Mouse (Mus musculus) neutrophil, adult 5-6 weeks (primary cell): ENCODE measurements around the gene Rsrc1. TPM values are rescaled to one million over a fixed set of nuclear protein-coding genes. Genes with fewer than 3 reads are reported as not detected.
"Not testable (repeated sequence)": the region's sequence is repeated elsewhere in the genome, so short reads cannot be mapped to it uniquely, and the experiment has no call there.

Source experiments
- ATAC-seq: fragments of 151-379, 151-347 bp; 2 replicates; pipeline ENCODE4 v1.8.0; 2017; ENCODE audit warnings: mild to moderate bottlenecking, moderate TSS enrichment; ENCODE audit not compliant: insufficient number of reproducible peaks, poor library complexity, low FRiP score, severe bottlenecking; ENCODE audit errors: extremely low read depth
- total RNA-seq: library from RNA; stranded (forward); fragments of 200-1000 nt; gene quantifications from 2 replicates; pipeline ENCODE4 v1.2.3, GENCODE M21; 2017

Gene Rsrc1
- total RNA-seq, 1 experiment from 2014 or later, result 24.2 TPM

DNA sequence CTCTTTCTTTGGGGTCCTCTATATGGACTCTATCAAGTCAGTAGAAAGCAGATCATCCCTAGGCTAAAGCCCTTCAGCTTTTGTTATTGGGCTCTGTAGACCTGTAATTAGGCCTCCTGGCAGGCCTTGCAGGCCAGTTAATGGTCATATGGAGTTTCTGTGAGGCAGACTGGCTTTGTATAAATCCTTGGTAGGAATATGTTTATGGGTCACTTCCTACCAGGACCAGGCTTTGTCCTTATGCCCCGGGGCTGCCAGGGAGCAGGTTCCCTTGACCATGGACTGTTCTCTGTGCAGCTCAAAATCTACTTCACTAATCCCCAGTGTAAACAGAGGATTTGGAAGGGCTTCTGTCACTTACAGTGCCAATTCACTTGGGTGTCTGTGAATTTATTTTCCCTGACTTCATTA is 231.9 kb downstream of the Rsrc1 start:
- no peak for ATAC-seq

DNA sequence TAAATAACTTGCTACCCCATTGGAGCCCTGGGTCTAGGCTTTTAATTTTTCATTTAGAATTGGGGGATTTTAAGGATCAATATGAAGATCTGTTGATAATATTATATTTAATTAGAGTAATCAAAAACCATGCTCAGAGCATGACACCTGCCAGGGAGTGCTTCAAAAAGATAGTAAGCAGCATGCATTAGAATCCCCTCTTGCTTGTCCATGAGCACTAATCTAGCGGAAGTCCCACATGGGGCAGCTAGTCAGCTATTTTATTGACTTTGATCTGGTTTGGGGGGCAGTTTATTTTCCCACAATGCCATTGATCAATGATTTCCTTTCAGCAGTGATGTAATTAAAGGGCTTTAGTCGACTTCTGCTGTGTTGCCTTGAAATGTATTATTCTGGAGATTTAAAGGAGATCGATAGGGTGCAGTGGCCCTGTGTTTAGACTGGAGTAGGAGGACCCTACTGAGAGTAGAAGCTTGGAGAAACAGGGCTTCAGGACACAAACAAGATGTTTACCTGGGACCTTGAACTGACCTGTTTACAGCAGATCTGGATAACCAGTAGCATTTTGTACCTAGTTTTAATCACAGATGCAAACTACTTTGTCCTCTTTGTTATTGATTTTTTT is 251.5 kb downstream of the Rsrc1 start:
- ATAC-seq, result no peak

DNA sequence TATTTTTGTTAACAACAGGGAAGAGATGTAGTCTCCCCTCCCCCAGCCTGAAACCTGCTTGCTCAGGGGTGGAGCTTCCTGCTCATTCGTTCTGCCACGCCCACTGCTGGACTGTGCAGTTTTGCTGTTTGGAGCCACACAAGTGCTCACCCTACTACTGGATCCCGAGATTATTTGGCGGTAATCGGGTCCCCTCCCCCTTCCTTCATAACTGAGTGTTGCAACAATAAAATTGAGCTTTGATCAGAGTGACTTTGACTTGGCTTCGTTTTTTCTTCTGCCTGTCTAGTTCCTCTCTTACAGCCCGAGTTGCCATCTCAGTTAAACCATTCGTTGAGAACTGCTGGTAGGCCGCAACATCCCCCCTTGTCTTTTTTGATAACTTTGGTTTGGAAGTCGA is 261.3 kb downstream of the Rsrc1 start:
- not testable (repeated sequence) for ATAC-seq

DNA sequence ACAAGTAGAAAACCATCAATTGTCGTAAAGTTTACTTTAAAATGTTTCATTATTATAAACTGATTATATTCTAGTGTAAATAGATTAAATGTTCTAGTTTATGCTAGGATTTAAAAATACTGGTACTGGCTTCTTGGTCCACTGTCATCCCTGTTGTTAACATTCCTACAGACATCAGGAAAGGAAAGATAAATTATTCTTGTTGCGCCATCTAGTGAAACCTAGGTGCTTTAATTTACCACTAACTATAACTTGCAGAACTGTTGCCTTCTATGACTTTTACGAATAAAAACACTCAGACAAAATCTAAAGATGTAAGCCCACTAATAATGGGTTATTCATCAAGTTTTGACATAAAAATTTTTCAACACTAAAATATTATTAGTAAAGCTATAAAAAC is 286.3 kb downstream of the Rsrc1 start:
- ATAC-seq, result no peak

DNA sequence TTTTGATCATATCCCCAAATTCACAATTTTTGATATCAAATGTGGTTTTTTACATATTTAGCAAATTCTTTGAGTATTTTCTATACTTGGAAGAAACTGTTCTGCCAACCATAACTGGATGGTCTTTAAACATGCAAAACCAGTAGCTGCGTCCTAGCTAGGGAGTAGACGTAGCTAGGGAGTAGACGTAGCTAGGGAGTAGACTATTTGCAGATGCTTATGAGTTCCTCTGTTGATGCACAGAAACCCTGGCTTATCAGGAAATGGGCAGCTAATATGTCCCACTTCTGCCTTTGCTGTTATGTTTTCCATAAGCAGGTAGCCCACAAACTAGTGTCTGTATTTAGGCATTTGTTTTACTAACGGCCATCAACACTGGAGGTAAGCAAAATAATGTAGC is 298.6 kb downstream of the Rsrc1 start:
- ATAC-seq, result no peak

DNA sequence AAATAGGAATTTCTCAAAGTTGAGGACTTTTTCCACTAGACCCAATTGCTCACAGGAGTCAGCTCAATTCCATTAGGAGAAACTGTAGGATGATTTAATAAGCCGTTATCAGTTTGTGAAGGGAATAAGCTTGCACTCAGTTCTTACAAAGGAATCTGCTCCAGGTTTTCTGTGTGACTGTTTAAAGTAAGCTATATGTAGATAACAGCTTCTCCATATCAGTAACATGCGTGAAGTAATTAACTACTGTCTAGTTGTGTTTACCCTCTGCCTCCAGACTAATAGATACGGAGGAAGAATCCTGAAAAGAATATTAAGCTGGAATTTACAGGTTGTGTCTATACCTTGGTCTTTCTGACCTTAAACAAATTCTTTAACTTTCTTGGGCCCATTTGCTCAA is 299.1 kb downstream of the Rsrc1 start:
- no peak for ATAC-seq

DNA sequence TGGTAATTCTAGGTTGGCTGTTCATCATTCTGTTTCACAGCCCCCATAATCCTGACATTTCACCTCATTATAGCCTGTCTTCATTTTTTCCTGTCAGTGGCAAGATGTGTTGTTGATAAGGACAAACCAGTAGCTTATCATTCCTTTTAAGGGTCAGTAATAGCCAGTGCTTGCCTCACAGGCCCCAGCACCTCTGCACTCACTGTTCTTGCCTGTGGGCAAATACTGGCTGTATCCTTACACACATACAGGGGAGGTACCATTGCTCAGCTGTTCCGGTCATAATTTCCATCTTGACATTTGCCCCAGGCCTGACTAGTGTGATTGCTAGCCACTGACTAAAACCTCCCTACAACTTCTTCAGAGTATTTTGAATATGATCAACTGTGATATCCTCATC is 302.8 kb downstream of the Rsrc1 start:
- ATAC-seq, result no peak

DNA sequence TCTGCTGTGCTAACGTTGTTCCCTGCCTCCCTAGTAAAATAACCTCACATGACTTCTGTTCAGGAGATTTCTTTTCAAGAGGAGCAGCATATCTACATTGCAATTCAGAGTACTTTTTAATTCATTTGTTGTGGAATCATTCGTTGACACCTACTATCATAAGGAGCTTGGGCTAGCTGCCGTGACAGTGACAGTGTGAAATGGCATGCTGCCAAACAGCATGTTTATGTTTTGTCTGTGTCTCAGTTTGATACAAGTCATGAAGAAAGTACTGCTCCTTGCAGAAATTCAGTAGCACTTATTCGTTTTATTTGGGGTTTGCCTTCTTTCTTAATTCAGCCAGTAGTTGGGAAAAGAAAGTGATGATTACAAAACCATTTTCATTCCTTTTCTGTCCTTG is 303.7 kb downstream of the Rsrc1 start:
- ATAC-seq, result no peak

DNA sequence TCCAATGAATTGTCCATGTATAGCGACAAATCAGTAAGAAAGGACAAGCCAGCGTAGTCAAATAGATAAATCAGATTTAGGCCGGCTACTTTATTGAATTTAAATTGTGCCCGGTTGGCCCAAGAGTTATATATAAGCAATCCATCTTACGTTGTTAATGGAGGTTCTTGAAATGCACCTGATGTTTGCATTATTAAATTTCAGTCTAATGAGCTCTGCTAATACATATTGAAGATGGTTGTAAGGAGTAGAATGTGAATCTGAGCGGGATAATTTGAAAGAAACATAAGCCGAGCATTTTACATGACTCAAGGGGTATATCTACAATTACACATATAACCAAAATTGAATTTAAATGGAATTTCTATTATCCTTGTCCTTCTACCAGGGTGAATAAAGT is 307.5 kb downstream of the Rsrc1 start:
- no peak for ATAC-seq

DNA sequence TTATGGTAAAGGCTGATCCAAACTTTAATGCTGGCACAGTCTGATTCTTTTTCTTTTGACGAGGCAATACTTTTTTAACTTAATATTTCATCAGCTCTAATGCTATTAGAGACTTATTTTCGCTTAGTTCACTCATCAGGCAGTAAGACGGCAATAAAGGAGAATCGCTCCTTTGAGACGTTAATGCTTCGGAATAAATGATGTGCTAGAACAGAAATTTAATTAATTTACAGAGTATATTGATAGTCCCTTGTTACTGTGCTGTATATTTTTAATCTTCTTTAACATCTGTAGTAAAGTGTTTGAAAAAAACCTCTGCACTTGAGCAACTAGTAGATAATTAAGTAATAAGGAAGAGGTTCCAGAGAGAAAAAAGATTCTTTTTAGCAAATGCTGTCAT is 308.3 kb downstream of the Rsrc1 start:
- ATAC-seq, result no peak

DNA sequence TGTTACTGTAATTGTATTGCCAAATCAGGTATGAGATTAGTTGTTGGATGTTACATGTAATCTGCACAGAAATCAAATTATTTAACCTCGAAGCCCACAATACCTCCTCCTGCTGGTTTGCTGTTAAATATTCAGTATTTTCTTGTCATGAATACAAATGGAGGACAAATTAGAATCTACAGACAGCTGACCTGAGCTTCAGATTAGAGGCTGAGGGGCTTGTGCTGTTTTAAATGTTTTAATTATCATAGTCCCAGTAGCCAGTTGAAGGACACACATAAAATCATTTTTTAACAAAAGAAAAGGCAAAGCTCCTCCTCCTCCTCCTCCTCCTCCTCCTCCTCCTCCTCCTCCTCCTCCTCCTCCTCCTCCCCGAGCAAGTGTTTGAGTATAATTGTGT is 327.5 kb downstream of the Rsrc1 start:
- no peak for ATAC-seq

DNA sequence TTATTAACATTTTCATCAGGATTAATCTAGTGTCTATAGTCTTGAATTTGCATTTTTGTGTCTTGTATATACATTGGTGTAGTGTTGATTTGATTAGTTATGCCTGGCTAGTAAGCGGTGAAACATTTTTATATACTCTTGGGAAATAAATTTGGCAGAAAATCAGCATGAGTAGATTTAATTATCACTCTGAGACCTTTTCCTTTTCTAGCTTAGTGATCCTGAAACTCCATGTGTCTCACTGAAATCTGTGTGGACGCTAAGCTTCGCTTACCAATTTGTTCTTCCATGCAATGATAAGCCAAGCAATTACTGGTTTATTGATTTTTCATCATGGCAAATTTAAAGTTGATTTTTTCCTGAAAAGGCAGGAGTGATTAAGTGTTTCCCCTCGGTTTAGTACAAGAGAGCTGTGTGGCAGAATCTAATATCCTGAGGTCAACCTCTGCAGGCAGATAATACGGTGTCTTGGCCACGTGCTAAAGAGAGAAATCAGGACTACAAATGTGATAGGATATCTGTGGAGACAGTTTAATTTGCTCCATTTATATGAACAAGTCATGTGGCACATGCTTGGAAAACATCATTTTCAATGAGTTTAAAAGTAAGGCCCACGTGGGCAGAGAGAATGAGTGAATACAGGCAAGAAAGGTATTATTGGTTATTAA is 328.6 kb downstream of the Rsrc1 start:
- no peak for ATAC-seq

DNA sequence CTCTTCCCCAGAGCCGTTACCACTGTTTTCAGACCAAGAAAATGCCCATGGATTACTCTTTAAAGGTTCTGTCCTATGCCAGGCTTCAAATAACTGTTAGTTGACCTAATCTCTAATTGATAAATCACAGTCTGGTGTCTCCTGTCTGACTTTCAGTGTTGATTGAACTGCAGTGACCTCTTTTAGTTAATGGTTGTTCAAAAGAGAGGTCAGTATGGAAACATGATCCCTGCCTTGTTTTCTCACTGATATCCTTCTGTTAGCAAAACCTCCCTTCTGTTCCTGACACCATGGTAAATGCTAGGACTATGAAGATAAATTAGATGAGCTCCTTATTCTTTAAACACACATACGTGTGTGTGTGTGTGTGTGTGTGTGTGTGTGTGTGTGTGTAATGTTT is 330.2 kb downstream of the Rsrc1 start:
- no peak for ATAC-seq

DNA sequence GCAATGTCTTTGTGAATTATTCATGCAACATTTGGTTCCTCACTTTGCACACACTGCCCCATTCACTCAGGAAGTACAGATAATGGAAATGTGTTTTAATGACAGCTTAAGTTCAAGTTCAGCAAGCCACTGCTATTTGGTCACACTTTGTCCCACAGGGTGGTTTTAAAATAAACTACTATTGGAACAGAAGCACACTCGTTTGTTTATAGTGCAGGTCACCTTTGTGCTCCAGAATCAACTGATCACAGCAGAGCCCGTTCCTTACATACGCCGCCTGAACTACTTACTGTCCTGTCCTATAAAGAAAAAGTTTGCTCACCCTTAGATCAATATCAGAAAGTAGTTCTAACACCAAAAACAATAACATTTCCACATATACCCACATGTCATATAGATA is 341.2 kb downstream of the Rsrc1 start:
- ATAC-seq, result no peak

DNA sequence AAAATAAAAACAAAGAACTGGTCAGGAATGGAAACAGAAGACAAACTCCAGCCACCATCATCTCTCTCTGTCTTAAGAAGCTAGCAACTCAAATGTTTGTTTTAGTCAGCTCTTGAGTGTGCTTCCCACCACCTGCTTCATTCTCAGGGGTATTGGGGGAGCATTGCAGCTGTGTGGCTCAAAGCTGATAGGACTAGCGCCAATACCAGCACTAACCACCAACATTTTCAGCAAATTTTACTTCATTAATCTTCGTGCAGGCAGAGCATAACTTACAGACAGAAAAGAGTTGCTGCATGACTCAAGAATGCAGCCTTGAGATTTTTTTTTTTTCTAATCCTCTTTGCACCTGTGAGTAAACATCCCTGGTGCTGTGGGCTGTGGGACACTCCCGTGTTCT is 358.4 kb downstream of the Rsrc1 start:
- ATAC-seq, result no peak

DNA sequence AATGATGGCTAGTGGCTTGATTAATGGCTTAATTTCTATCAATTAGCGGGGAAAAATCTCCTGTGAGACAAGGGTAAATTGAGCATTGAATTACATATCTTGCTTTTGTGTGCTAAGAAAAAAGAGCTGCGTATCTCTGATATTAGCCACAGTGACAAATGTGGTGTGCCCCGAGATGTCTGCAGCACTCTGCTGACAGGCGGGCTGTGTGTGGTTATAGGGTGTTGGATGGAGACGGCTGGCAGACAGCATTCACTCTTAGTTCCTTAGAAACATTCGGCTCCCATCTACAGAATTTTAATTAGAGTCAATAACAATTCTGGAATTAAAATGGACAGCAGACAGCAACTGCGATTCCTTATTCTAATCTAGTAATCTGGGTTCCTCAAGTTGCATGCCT is 359.7 kb downstream of the Rsrc1 start:
- ATAC-seq, result no peak

DNA sequence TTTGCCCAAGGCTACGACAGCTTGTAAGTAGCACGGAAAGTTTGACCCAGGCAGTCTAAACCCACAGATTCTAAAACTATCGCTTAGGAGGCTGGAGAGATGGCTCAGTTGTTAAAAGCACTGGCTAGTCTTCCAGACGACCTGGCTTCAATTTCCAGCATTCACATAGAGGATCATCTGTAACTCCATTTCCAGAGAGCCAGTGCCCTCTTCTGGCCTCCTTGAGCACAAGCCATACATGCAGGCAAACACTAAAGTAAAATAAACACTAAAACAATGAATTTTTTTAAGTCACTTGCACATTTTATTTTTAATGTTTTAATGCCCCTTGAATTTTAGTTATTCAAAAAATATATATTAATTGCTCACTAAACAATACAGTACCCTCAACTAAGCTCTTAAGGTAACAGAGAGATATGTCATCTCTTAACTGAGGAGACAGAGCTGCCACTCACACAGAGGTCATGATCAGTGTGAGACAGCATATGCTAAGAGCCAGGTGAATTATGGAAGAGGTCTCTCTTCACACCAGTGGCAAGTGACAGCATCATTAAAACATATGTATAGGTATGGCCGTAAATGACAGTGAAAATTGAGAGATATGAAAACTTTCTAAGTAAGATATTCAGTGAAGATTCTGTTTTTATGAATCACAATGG is 361.9 kb downstream of the Rsrc1 start:
- ATAC-seq, result no peak

DNA sequence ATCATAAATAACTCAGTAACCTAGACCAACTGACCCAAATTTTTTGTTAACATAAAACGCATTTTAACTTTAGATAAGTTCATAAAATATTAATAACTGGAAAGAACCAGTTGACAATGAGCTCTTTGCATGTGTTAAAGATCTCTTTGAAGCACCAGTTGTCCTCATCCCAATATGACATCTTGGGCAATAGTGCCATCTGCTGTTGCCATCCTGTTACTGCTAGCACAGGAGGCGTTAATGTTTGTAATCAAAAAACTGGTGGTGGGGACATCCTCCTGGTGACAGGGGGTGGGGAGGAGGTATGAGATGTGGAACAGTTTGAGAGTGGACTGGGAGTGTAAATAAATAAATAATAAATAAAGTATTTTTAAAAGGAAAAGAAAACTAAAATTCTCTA is 363.4 kb downstream of the Rsrc1 start:
- ATAC-seq, result no peak

DNA sequence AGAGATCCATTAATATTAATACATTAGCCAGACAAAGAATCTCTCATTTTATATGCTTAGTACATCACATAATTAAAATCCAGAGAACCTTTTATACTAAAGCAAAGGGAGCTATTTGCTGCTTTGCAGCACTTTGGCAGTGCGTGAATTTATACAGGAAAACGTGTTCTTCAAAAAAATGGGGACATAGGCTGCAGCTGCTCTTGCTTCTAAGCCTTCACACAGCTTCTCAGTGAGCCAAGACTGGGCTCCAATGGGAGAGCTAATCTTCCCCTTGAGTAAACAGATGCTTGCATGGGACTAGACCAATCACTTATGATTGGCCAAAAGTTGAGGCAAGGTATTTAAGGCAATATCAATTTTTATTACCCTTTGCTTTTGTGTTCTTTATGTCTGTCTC is 365.5 kb downstream of the Rsrc1 start:
- ATAC-seq, result no peak

DNA sequence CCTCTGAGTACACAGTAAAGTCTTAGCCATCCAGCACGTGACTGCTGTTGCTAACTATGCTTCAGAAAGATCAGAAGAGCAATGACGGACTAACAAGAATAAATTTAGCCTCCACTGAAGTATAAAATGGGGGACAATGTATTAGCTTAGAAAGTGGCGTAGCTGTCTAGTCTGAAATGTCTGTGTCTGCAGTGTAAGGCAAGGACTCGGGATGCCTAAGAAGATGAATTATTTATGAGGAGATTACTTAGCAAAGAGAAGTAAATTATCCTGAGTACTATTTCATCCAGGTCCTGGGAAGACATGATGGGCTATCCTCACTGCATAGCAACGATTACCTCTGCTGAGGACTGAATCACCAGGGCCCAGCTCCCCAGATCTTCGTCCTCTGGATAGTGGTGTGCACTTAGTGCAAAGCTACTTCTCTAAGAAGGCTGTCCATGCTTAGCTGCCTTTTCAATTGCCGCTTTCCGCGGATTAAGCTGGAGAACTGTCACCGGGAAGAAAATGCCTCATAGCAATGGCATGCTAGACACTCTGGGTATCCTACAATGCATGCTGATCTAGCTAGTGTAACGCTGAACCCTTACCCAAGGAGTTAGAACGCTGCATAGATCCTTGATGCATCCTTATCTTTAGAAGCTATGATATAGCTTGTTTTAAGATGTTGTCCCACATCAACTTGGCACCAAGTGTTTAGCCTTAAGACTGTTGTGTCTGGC is 370.4 kb downstream of the Rsrc1 start:
- ATAC-seq, result no peak
